Mouse (Mus musculus) forebrain, embryonic 11.5 days (tissue): ENCODE measurements at regions not wholly inside any gene's neighbourhood (a gene's known extent, or its start where the extent isn't known, plus 50 kb on each side); places are given as distances from the start of the nearest gene placed in this dataset.

ENCODE experiments used
- ATAC-seq: fragments of 200-750 bp; cut with Nextera tagmentation; replicated peaks from 2 replicates; pipeline ENCODE4 v1.8.0; 2017; ENCODE audit warnings: moderate TSS enrichment; ENCODE audit not compliant: low FRiP score
- DNase-seq: peaks from one replicate; pipeline ENCODE4 v3.0.0-alpha.2; 2017; ENCODE audit warnings: low spot score
- H3K27ac ChIP-seq: fragments of 300-500 bp; sonication (generic); 2 replicates; pipeline ENCODE4 v1.5.1; 2014; ENCODE audit warnings: low read depth, low read length
- H3K27me3 ChIP-seq: fragments of 300-500 bp; sonication (generic); 2 replicates; pipeline ENCODE4 v1.6.1; 2014; ENCODE audit warnings: mild to moderate bottlenecking, low read length, mixed read lengths; ENCODE audit not compliant: control insufficient read depth, insufficient read depth
- H3K36me3 ChIP-seq: fragments of 300-500 bp; sonication (generic); 2 replicates; pipeline ENCODE4 v1.6.1; 2014; ENCODE audit warnings: mild to moderate bottlenecking, low read length, moderate library complexity, mixed read lengths; ENCODE audit not compliant: control insufficient read depth, insufficient read depth
- H3K4me1 ChIP-seq: fragments of 300-500 bp; sonication (generic); replicated peaks from 2 replicates; pipeline ENCODE4 v1.6.1; 2014; ENCODE audit warnings: low read length, mixed read lengths; ENCODE audit not compliant: control insufficient read depth, insufficient read depth
- H3K4me2 ChIP-seq: fragments of 300-500 bp; sonication (generic); 2 replicates; pipeline ENCODE4 v1.6.1; 2014; ENCODE audit warnings: low read depth, mild to moderate bottlenecking, low read length, moderate library complexity, mixed read lengths; ENCODE audit not compliant: severe bottlenecking
- H3K4me3 ChIP-seq: fragments of 300-500 bp; sonication (generic); 2 replicates; pipeline ENCODE4 v1.5.1; 2014; ENCODE audit warnings: low read depth, low read length
- H3K9ac ChIP-seq: fragments of 300-500 bp; sonication (generic); 2 replicates; pipeline ENCODE4 v1.6.1; 2014; ENCODE audit warnings: low read length
- H3K9me3 ChIP-seq: fragments of 300-500 bp; sonication (generic); 2 replicates; pipeline ENCODE4 v1.6.1; 2016; ENCODE audit warnings: low read length, mixed read lengths; ENCODE audit not compliant: control insufficient read depth
- WGBS: fragments of 180-500 bp; shearing (Covaris S2); extraction: QIAGEN DNeasy Blood & Tissue Kit; methylation state at CpG from one replicate; pipeline ENCODE4 v1.1.7; 2014; 5-methylcytosine and 5-hydroxymethylcytosine counted together

- Histone ChIP-seq H3K36me3 (no peaks in the 10 kb centered on the region), H3K9ac (no peak overlapping the region), H3K27me3 (no peaks in the 10 kb centered on the region), H3K4me3 (no peak overlapping the region), H3K27ac (no peak overlapping the region), H3K9me3 (no peaks in the 10 kb centered on the region), H3K4me1 (no peaks in the 10 kb centered on the region), H3K4me2 (no peak overlapping the region)
- no peak for DNase-seq
- 86% methylated on average over 5 of the region's 5 CpGs for WGBS
- ATAC-seq = no peak
Observed at GRCm38 (mm10) chr16:50125564-50125963, 306.6 kb downstream of the Bbx start.

GRCm38 (mm10) chr16:50131406-50131805 is 300.8 kb downstream of the Bbx start:
- Histone ChIP-seq H3K27ac (no peak overlapping the region), H3K4me2 (no peak overlapping the region), H3K9me3 (no peaks in the 10 kb centered on the region), H3K9ac (no peak overlapping the region), H3K36me3 (no peaks in the 10 kb centered on the region), H3K4me3 (no peak overlapping the region), H3K27me3 (no peaks in the 10 kb centered on the region), H3K4me1 (no peaks in the 10 kb centered on the region)
- DNase-seq = no peak
- no peak for ATAC-seq
- WGBS = 89% methylated on average over 2 of the region's 2 CpGs
